Mouse (Mus musculus) central nervous system, embryonic 11.5 days (tissue): ENCODE data around the gene Fuz. TPM values are rescaled to one million over a fixed set of nuclear protein-coding genes. Genes with fewer than 3 reads are reported as not detected.

ENCODE experiments used
- polyA plus RNA-seq: library from polyadenylated mRNA; depleted of rRNA; stranded (reverse); fragments of >200 nt; gene quantifications from 2 replicates; pipeline ENCODE4 v1.2.3, GENCODE M21; 2012; rRNA removed

The Fuz gene
- 23.0 and 29.3 TPM in 2 replicates for polyA plus RNA-seq

DNA sequence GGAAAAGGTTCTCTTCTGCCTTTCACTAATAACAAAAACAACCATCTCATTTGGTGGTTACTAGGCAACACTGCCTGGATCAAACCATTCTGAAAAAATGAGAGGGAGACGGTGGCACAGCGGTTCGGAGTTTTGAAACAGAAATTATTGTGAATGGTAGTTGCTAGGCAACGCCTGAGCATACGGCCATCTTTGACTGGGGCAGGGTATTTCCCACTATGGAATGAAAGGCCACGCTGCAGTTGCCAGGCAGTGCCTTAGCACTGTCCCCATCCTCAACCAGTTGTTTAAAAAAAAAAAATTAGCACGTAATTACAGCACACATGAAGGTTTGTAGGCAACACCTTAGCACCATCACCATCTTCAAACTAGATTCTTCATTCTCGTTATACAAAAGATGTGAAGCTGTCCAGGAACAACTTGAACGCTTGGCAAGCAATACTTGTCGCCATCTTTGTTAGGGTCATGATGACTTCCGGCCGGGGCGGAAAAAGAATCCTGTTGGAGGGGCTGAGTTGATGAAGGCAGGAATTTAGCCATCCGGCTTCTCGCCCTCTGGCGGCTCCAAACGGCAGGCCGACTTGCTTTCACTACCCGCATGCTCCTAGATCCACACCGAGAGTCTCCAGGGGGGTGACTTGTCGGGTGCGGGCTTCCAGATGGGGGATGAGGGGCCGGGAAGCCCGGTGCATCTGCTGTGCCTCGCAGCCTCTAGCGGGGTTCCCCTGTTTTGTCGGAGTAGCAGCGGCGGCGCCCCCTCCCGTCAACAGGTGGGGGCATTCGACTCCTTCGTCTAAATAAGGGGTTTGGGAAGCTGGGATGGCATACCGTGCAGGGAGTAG, at the start of gene Fuz:
Gene Fuz (plus strand): TSS at position 487 of the 842 bp plus-strand sequence.

DNA sequence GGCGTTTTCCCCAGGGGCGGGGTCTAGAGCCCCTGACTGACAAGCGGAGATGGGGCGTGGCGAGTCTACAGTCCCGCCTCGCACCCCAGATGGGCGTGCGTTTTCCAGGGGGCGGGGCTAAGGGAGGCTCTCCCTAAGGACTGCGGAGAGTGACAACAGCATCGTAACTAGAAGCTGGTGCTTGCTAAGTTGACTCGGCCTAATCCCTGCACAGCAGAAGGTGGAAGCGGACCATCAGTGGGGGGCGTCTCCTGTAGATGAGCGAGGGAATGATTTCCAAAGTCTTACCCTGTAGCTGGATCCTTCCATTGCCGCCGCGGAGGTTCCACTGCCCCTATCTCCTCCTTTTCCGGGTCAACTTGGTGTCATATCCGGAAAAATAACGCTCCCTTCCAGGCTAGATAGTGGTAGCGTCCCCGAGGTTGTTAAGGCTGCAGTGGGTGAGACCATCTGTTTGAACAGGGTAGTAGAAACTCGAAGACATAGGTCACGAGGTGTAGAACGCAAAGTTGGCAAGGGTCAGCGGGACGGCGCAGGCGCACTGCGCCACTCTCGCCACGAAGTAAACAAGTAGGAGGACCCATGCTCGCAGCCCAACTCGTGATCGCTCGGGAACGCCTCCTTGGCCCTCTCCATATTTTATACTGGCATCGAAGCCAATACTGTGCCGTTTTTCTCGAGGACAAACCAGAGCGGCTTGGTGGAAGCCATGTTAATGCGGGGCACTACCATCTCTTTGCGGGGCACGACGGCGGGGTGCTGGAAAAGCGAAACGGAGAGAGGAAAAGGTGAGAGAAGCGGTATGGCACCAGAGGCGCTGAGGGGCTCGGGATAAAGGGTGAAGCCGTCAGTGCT, 47.1 kb upstream of the Fuz start, which contains the start of the genes Akt1s1 and Tbc1d17:
Gene Akt1s1 (plus strand): TSS at position 431 of the 855 bp plus-strand sequence.
Gene Tbc1d17 (minus strand): TSS at position 519 of the 855 bp plus-strand sequence.

DNA sequence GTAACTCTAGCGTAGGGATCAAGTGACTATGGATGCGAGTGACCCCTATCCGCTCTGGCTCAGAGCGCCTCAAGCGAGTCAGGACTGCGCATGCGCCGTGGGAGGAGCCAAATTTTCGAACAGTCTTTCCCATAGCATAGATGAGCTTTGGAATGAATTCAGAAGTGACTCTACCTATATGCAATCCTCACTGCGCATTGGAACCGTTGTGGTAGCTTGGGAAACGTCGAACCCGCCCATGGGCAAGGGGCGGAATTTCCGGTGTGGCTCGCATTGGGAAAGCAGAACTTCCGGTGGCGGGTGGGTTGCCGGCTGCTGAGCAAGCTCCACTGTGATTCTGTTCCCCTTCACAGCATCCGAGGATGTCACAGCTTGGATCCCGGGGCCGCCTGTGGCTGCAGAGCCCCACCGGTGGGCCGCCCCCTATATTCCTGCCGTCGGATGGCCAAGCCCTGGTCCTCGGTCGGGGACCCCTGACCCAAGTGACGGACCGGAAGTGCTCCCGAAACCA, 38.8 kb upstream of the Fuz start, which contains the start of gene Pnkp:
Gene Pnkp (plus strand): TSS at position 98 of the 511 bp plus-strand sequence.

DNA sequence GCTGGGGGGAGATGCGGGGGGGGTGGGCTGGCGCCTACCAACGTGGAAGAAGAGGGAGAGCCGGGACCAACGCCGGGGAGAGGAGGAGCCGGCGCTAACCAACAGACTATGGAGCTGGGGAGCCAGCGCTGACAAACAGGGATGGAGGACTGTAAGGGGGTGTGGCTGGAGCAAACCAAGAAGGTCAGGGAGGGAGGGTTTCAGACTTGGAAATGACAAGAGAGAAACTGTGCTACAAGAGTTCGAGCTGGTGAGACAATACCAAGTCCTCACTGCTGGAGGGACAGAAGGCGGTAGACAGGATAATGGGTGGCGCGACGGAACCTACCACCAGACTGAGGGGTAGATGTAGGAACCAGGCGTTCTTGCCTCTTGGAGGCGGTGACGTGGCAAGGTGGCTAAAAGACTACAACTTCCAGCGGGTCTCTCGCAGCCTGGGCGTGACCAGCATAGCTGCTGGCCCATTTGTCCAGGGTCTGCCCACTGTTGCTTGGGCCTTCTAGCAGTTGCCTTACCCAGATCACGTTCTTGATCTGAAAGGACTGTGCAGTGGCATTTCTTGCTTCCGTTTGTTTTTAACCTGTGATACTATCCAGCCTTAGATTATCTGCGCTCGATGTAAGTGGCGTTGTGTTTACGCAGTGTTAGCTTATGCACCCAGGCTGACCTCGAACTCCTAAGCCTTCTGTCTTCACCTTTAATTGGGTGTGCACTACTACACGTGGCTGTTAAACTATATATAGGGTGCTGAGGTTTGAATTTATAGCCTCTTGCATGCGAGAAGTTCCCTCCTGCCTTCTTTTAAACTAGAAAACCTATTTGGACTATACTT, 26.0 kb upstream of the Fuz start, which contains the start of gene Ptov1:
Gene Ptov1 (minus strand): TSS at position 92 of the 832 bp plus-strand sequence.

DNA sequence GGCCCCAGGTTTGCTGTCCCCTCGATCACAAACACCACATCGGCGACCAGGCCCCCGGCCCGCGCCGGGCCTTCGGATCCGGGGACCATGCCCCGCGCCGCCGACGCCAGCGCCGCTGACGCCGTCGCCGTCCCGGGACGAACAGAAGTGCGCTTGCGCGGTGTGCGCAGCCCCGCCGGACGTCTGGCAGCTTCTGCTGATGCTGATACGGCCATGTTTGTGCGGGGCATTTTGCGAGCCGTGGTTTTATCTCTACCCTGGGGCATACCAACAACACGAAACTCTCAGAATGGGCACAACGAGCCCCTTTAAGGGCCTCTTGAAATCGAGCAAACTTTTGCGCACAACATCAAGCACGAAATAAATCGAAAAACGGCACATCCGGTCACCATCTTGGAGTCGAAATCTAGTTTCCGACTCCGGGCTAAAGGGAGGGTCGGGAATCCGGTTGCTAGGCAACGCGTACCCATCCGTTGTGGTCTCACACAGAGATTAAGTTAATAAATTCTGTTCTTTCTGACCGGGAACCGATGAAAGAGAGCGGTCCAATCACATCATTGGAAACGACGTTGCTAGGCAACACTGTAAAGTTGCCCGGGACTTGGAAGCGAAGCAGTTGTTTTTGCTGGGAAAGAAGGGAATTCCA, 3.5 kb upstream of the Fuz start, which contains the start of gene Med25:
Gene Med25 (minus strand): TSS at position 437 of the 646 bp plus-strand sequence.

DNA sequence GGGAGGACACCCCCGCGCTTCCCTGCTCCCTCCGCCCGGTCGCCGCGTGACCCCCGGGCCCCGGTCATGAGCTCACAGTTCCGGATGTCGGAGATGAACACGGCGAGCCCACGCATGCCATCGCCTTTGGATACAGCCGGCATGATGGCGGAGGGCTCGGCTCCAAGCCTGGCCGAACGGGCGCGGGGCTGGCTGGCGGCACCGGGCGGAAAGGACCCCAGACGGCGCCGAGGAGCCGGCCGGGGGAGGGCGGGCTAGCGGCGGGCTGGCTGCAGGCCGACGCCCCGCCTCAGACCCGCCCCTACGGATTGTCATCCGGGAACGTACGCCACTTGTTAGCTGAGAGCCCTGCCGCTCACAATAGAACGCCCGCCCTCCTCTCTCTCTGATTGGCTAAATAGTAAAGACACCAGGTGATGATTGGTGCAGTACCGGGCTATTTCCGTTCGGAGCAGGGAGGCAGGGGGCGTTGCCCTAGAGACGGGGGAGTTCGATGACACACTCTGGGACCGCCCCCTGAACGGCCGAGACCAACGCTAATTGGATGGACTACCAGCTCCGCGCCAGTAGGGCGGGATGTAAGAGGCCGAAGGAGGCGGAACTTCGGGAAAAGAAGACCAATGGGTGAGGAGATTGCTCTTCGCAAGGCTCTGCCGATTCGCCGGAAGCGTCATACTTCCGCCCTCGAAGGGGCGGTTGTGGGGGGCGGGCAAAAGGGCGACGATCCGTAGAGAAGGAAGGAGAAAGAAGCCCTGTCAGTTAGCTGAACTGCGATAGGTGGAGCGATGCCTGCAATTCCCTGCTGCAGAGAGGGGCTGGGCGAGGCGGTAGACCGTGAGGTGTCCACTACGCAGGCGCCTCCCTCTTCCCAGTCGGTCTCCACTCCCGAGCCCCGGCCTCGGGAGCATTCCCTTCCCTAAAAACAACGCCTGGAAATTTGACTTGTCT, 33.6 kb downstream of the Fuz start, which contains the start of gene Ap2a1:
Gene Ap2a1 (minus strand): TSS at position 293 of the 948 bp plus-strand sequence.

DNA sequence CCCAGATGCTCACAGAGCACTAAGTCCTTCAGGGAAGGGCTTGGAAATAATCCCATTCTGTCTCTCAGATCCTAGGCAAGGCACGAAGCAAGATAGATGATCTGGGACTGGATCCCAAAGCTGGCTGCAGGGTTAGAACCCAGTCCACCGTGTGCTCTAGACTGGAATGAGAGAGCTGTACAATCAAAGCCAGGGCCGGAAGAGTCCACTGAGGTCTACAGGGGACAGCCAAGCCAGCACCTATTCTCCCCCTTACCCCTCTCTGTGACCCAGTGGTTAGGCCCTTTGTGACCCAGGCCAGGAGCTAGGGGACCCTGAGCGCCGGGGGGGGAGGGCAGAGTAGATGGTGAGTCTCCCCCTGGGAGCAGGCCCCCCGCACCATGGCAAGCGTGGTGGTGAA, 47.0 kb downstream of the Fuz start, which contains the start of gene Tsks:
Gene Tsks (plus strand): TSS at position 301 of the 400 bp plus-strand sequence.

Other genes starting within 250 kb of the Fuz start
- gene Myh14, start 225.2 kb upstream of the Fuz start, polyA plus RNA-seq: 1.2 TPM in 2 replicates
- not detected in 2 replicates for gene Izumo2, start 187.3 kb upstream of the Fuz start, polyA plus RNA-seq
- 29.7 and 35.3 TPM in 2 replicates for gene Vrk3, start 147.7 kb upstream of the Fuz start, polyA plus RNA-seq
- 2.1 and 2.2 TPM in 2 replicates for gene Zfp473, start 145.0 kb upstream of the Fuz start, polyA plus RNA-seq
- 72.9 and 96.2 TPM in 2 replicates for gene Nup62, start 80.0 kb upstream of the Fuz start, polyA plus RNA-seq
- gene Il4i1, start 79.7 kb upstream of the Fuz start, polyA plus RNA-seq: 0.37 and 0.54 TPM in 2 replicates
- gene Atf5, start 79.4 kb upstream of the Fuz start, polyA plus RNA-seq: 26.1 and 29.3 TPM in 2 replicates
- 101 and 104 TPM in 2 replicates for gene Akt1s1, start 47.1 kb upstream of the Fuz start, polyA plus RNA-seq
- gene Tbc1d17, start 47.0 kb upstream of the Fuz start, polyA plus RNA-seq: 57.2 and 66.8 TPM in 2 replicates
- gene Pnkp, start 38.9 kb upstream of the Fuz start, polyA plus RNA-seq: 29.5 and 32.5 TPM in 2 replicates
- 453 and 647 TPM in 2 replicates for gene Ptov1, start 26.3 kb upstream of the Fuz start, polyA plus RNA-seq
- 151 and 183 TPM in 2 replicates for gene Med25, start 3.4 kb upstream of the Fuz start, polyA plus RNA-seq
- 70.2 and 102 TPM in 2 replicates for gene Ap2a1, start 33.4 kb downstream of the Fuz start, polyA plus RNA-seq
- gene Tsks, start 47.1 kb downstream of the Fuz start, polyA plus RNA-seq: 0.07 and 0.08 TPM in 2 replicates
- 36.4 and 49.2 TPM in 2 replicates for gene Cpt1c, start 78.8 kb downstream of the Fuz start, polyA plus RNA-seq
- 510 and 945 TPM in 2 replicates for gene Prmt1, start 90.5 kb downstream of the Fuz start, polyA plus RNA-seq
- 113 and 137 TPM in 2 replicates for gene Irf3, start 101.6 kb downstream of the Fuz start, polyA plus RNA-seq
- gene Bcl2l12, start 102.6 kb downstream of the Fuz start, polyA plus RNA-seq: 70.1 and 80.1 TPM in 2 replicates
- gene Scaf1, start 120.3 kb downstream of the Fuz start, polyA plus RNA-seq: 105 and 108 TPM in 2 replicates
- 17.2 and 25.6 TPM in 2 replicates for gene Rras, start 121.9 kb downstream of the Fuz start, polyA plus RNA-seq
- gene Prr12, start 156.8 kb downstream of the Fuz start, polyA plus RNA-seq: 27.7 and 54.2 TPM in 2 replicates
- gene Nosip, start 166.3 kb downstream of the Fuz start, polyA plus RNA-seq: 75.0 and 79.0 TPM in 2 replicates
- 18.9 and 28.4 TPM in 2 replicates for gene Prrg2, start 166.6 kb downstream of the Fuz start, polyA plus RNA-seq
- gene Rcn3, start 196.1 kb downstream of the Fuz start, polyA plus RNA-seq: 151 and 178 TPM in 2 replicates
- gene Fcgrt, start 207.8 kb downstream of the Fuz start, polyA plus RNA-seq: 9.6 and 15.3 TPM in 2 replicates
- gene Rps11, start 228.4 kb downstream of the Fuz start, polyA plus RNA-seq: 695 and 927 TPM in 2 replicates
- 2,695 and 3,876 TPM in 2 replicates for gene Rpl13a, start 232.7 kb downstream of the Fuz start, polyA plus RNA-seq
- 0.05 and 0.52 TPM in 2 replicates for gene Gm45713, start 240.2 kb downstream of the Fuz start, polyA plus RNA-seq
- 4.8 and 5.5 TPM in 2 replicates for gene Flt3l, start 240.4 kb downstream of the Fuz start, polyA plus RNA-seq